Mouse (Mus musculus) gastrocnemius, postnatal 10 days (tissue): ENCODE results near the gene Rgl3. TPM values are rescaled to one million over a fixed set of nuclear protein-coding genes. Genes with fewer than 3 reads are reported as not detected.

Source experiments
- DNase-seq: peaks from one replicate; pipeline ENCODE4 v3.0.0; 2021; ENCODE audit warnings: mixed read lengths
- total RNA-seq, 2 experiments: library from RNA; stranded (reverse); gene quantifications; 2 replicates each; pipeline ENCODE4 v1.2.3; 2021

Rgl3 gene
- total RNA-seq, 2 experiments from 2014 or later = 0.47 to 0.75 TPM

GRCm38 (mm10) chr9:21978398-21979128 is 10.7 kb downstream of the Rgl3 start:
- DNase-seq = no peak

DNA sequence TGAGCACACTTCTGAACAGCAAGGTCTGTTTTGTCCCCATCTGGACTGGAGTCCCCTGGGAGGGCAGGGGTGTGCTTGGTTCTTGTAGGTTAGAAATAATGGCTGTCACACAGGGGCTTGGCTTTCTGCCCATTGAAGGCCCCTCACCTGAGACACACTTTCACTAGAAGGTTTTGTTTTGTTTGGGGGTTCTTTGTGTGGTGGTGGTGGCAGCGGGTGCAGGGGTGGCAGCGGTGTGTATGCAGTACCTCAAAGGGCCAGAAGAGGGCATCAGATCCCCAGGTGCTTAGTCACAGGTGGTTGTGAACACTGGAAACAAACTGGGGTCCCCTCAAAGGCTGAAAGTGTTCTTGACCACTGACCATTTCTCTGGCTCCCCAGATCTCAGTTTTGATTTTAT is 11.3 kb downstream of the Rgl3 start:
- DNase-seq = peak; percentile 47

- no peak for DNase-seq
These were observed 11.9 kb downstream of the Rgl3 start for GRCm38 (mm10) chr9:21977331-21977730.

DNA sequence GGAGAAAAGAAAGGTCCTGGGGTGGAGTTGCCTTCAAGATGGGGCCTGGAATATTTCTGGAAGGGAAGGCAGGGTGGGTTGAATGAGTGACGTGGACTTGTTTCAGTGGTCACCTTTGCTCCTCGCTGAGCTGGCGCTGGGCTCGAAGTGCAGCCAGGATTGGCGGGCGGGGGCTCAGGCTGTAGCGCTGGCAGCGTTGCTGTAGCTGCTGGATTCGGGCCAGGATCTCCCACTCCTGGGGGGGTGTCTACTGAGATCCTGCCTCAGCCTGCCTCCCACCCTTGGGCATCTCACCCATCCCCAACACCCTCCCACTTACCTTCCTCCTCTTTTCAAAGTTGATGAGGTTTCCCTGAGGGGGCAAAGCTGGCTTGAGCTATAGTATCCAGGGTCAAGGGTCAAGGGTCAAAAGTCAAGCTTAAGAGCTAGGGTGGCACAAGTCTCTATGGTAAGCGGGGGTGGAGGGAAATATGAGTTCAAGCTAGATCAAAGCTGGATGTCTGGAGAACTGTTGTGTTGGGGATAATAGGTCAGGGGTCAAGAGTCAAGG is 12.5 kb downstream of the Rgl3 start:
- no peak for DNase-seq

GRCm38 (mm10) chr9:21969304-21969703 is 19.9 kb downstream of the Rgl3 start:
- DNase-seq = no peak

DNA sequence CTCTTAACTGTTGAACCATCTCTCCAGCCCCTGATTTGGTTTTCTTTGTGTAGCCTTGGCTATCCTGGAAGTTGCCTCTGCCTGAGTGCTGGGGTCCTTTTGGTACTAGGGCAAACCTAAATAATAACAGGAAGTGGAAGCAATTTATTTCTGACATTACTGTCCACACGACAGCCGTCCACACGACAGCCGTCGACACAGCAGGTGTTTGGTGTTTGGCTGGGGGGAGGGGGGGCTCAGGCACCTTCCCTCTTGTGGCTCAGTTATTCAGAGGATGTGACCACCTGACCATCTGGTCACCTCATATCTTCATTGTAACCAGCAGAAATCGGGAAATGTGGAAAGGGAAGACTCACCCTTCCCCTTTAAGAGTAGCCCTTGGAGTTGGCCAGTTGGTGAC is 20.4 kb downstream of the Rgl3 start:
- no peak for DNase-seq

DNA sequence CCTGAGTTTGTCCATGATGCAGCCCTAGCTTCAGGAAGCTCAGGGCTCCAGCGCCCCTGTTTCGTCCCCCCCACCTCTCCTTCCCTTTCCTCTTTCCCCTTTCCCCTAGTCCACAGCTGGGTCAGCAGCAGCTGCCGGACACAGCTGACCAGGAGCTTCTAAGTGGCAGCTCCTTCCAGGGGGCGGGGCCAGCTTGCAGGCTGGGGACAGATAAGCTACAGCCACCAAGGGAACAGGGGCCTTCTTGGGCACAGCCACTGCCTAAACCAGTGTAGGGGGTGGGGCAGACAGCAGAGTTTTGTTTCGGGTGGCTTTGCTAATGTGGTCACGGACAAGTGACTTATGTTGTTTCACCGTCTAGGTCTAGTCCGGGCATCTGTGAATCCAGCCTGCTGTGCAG is 25.8 kb downstream of the Rgl3 start, which contains the start of gene Epor:
TSS of gene Epor (minus strand) at position 90 of the 400 bp plus-strand sequence.
- peak; percentile 68 for DNase-seq

DNA sequence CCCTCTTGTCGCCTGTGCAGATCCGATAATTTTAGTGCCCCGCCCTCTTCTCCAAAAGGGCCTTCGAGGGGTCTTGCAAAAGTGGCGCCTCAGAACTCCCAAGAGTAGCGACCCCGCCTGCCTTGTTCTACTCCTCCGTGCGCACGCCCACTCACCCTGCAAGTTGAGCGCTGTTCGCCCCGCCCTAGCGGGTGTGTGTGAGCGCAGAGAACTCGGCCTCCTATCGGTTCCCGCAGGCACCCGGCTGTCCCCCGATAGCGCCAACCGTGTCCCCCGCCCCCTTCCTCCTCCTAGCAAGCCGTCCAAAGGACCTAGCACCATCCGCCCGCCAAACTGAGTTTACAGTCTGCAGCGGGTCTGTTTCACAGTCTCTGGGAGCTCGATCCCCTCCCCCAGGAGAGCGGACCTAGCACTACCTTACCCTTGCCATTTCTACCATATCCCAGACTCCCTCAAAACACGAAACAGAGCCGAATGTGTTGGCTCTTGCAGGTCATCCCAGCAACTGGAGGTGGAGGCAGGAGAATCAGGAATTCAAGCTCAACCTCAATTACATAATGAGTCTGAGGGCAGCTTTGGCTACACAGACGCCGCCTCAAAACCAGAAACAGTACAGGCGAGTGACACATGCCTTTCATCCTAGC is 26.7 kb downstream of the Rgl3 start:
- peak; percentile 62 for DNase-seq

DNA sequence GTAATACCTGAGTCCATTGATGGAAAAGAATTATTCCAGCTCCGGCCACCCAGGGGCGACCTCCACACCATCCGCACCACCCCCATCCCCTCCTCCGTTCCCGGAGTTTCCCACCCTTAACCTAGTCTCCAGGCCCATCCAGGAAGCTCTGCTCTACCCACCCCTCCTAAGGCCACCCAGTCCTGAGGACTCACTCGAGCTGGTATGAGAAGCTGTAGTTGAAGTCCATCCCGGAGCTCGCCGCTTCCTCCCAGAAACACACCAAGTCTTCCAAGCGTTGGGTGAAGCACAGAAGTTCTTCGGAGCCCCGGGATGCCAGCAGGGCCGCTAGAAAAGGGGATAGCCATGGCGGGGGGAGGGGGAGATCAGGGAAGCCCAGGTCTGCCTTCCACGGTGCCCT is 27.2 kb downstream of the Rgl3 start:
- DNase-seq = no peak

DNA sequence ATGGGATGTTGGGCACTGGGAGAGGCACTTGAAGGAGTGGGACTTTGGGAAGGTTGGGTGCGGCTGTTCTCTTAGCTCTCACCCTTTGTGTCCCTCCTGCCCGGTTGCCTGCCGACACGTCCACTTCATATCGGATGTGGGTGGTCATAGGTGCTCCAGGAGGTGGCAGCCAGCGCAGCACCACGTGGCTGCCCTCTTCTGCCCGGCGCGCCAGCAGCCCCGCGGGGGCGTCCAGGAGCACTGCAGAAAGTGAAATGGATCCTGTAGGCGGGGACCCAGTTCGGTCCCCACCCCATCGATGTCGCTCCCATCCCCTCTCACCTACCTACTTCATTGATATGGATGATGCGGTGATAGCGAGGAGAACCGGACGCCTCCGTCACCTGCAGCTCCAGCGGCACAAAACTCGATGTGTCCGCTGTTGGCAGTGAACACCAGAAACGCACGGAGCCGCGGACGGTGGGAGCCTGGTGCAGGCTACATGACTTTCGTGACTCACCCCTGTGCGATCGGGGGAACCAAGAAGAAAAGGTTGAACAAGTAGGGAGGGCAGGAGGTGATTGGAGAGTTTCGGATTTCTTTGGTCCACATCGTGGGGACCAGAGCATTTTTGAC is 27.8 kb downstream of the Rgl3 start:
- DNase-seq = no peak

DNA sequence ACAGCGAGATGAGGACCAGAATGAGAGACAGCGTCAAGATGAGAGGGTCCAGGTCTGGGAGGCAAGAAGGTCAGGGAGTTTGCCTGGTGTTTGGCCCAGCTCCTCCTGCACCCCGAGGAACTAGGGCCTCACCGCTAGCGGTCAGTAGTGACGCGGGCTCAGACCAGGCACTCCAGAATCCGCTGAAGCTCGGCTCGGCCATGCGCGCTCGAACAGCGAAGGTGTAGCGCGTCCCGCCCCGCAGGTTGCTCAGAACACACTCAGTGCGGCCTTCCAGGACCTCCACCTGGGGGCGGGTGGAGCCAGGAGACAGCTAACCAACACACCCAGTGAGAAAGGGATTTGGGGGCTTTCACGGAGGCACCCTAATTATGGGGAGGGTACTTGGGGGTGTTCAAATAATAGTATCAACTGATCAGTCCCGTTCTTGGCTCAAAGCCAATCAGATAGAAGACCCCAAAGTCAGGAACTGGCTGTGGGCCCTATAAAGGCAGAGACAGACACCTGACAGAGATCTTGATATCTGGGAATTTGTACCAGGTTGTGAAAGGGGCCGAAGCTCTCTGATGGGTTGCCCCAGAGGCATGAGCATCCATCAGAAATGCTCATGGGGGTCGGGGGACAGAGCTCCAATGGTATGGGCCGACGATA is 28.6 kb downstream of the Rgl3 start:
- DNase-seq = no peak

DNA sequence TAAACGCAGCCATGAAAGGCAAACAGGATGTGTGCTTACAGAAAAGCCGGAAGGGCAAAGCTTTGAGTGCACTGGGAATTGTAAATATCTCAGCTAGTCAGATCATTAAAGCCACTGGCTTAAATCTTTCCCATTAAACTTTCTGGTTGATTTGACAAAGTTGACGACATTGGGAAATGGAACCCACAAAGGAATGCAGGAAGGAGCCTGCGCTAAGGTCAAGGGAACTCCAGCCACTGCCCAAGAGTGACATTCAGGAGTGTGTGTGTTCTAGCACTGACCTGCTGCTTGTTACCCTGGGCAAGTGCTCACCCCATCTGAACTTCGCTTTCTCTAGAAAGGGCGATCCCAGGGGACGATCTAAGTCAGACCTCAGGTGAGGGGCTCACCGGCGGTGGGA is 29.1 kb downstream of the Rgl3 start:
- no peak for DNase-seq

GRCm38 (mm10) chr9:21959244-21959643 is 30.0 kb downstream of the Rgl3 start:
- no peak for DNase-seq

DNA sequence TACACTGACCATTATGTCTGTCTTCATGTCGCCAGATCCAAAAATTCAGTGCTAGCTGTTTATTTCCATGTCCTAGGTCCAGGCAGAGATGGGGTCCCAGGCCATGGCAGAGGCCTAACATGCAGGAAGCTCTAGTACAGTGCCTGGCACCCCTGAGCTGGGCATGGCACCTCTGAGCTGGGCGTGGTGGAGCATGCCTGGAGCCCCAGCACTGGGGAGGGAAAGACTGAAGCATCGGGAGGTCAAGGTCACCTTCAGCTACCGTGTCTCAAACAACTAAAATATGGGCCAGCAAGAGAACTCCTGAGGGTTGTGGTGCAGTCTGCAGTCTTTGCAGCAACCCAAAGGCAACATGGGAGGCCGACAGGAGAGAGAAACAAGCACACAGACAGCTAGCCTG is 30.9 kb downstream of the Rgl3 start:
- no peak for DNase-seq

GRCm38 (mm10) chr9:21955570-21956281 is 33.5 kb downstream of the Rgl3 start, which contains the start of gene Swsap1:
Gene Swsap1 (plus strand): TSS chr9:21955755.
- peak; percentile 95 for DNase-seq

DNA sequence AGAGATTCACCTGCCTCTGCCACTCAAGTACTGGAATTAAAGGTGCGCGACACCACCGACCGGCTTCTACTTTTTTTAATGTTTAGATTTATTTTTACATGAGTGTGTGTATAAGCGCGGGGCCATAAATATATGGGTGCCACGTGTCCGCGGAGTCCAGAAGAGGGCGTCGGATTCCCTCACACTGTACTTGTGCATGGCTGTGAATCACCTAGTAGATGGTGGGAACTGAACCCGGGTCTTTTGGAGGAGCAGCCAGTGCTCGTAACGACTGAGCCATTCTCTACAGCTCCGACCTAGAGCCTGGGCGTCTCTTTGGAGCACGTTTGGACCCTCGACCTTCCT is 34.0 kb downstream of the Rgl3 start:
- DNase-seq = peak; percentile 31

DNA sequence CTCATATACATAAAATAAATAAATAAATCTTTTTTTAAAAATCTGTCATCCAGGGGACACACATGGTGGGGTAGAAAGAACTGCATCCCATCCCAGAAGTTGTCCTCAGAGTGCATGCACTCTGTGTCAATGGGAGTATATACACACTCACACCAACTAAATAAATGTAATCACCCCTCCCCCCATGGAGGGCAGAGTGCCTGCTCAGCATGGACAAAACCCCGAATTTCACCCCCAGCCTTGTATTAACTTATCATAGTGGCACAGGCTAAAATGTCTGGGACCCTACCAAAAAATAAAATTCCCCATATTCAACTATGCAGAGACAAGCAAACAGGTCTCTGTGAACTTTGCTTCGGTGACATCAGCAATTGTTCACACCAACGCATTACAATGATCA is 34.6 kb downstream of the Rgl3 start:
- no peak for DNase-seq

DNA sequence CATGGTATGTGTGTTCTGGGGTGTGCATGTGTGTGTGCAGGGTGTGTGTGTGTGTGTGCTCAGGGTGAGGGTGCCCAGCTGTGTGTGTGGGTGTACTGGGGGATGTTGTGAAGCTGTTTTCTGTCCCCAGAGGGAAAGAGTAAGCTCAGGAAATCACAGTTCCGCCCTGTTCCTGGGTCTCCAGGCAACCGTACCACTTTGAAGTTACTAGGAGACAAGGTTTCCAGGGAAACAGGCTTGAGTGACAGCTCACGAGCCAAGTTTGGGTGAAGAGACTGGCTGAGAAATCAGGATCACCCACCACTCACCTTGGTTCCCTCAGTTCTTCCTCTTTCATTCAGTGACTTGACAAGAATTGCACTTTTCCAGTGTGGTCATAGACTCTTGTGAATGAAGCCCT is 35.6 kb downstream of the Rgl3 start:
- DNase-seq = no peak

GRCm38 (mm10) chr9:21951977-21952376 is 37.3 kb downstream of the Rgl3 start:
- no peak for DNase-seq

DNA sequence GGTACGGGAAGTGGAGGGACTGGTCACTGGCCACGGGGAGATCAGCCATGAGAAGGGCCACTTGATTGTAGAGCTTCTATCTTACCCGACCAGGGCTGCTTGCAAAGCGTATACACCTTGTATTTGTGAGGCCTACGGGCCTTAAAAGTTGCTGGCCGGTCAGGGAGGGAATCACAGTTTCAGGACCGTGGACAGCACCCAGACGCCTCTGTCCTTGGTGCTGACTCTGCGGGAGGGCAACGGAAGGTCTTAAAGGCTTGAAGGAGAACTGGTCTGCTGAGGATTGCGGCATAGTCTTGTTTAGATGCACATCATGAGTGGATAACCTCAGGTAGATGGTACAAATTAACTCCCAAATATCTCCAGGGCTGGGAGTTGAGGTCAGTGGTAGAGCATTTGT is 38.9 kb downstream of the Rgl3 start:
- DNase-seq = peak; percentile 78

DNA sequence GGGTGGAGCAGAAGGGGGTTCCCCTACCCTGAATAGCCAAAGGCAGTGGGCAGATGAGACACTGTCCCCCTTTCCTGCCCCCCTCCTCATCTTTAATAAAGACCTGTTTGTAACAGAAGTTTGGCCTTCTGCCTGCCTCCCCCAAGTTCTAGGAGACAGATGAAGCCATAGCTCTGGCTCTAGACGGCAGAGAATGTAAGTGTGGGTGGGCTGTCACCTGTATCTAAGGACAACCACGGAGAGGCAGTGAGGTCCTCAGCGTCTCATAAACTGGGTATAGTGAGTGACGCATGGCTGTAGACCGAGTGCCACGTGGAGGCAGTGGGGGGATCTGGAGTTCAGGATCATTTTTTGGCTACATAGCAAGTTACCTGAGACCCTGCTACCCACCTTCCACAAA is 40.5 kb downstream of the Rgl3 start:
- no peak for DNase-seq

DNA sequence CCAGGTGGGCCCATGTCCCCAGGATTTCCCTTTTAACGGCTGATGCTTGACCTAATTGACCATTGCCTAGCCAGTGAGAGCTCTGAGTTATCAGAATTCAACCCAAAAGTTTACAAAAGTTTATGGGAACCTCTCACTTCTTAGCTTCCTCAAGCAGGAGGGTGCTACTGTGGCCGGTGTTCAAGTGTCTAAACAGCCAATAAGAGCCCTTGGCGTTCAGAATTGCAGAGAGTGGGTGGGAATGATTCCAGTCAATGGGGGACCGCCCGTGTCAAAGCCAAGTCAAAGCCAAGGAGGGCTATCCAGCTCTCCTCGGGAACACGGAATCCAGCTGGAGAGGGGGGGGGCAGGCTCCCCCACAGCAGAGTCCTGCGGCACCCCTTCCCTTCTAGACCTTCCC is 41.1 kb downstream of the Rgl3 start:
- DNase-seq = no peak
